Mouse (Mus musculus): ENCODE data around the gene Evi5. TPM values are rescaled to one million over a fixed set of nuclear protein-coding genes. Genes with fewer than 3 reads are reported as not detected.
A peak's percentile ranks its signal among the peaks of the same experiment; 100 is the strongest.

The Evi5 gene
- polyA plus RNA-seq (2012; rRNA removed): 30.1 and 32.7 TPM in 2 replicates

DNA sequence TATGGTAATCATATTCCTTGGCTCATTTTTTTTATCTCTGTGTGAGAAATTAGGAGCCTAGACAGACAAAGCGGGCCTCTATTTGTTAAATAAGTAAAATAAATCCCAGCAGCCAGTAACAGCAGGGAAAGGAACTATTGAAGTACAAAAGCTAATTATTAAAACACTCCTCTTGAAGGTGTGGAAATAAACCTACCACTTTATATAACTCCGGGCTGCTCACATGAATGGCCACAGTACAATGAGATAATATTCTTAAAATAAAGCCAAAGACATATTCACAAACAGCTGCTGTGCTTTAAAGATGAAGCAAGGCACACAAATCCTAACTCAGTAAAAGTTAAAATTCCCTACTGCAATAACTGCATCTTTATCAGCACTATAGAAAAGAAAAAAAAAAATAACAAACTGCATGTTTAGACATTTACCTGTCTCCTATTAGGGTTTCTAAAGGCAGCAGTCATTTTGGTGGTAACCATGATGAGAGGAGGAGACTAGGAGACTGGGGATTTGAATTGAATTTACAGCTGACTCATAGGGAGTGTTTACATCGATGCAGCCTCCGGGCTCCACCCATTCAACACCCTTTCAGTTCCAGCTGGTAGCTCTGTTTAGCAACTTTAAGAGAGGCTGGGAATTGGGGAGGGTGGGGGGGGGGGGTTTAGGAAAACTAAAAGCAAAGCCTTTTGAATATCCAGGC, at the start of gene Evi5:
TSS of gene Evi5 (minus strand) at position 547 of the 700 bp plus-strand sequence.
- TF ChIP-seq CTCF (IDR thresholded peaks at IDR 0.05; ENCODE audit: borderline replicate concordance, extremely low read depth, insufficient read depth, insufficient read length) (no peak), POLR2A (IDR thresholded peaks at IDR 0.05; ENCODE audit: borderline replicate concordance, extremely low read depth, insufficient read depth, insufficient read length, poor library complexity, severe bottlenecking) (no peak)
- no peak for DNase-seq (ENCODE audit: low read depth)

DNA sequence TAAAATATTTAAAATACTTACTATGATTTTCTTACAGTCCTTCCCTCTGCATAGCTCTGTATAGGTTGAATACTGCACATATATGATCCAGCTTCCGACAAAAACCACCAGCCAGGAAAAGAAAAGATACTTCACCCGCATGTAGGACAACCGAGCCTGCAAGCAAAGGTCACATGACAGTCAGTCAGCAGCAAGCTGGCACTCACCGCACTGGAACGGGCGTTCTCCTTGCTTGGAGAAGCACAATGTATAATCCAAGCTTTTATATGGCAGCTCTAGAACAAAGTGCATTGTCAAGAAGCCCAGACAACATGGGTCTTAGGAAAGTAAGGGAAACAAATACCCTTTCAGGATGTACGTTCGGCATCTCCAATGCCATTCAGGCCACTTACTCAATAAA, 49.7 kb upstream of the Evi5 start:
- TF ChIP-seq CTCF (IDR thresholded peaks at IDR 0.05; ENCODE audit: borderline replicate concordance, extremely low read depth, insufficient read depth, insufficient read length): no peak
- TF ChIP-seq POLR2A (IDR thresholded peaks at IDR 0.05; ENCODE audit: borderline replicate concordance, extremely low read depth, insufficient read depth, insufficient read length, poor library complexity, severe bottlenecking): no peak
- DNase-seq (ENCODE audit: low read depth): no peak

DNA sequence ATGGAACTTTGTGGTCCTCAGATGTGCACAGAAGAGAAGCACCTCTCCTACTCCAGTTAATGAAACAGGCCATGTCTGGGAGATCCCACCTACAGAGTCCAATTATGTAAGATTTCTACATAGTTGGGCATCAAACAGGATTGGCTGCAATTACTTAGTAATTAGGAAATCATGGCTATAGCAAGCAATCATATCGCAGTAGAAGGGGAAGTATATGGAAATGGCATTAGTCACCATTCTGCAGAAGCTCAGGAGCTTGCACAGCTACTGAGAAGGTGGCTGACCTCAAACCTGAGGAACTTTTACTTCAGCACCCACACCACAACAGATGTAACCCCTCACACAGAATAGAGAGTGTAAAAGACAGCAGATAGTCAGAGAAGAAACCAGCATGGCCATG, 47.9 kb upstream of the Evi5 start:
- TF ChIP-seq POLR2A (IDR thresholded peaks at IDR 0.05; ENCODE audit: borderline replicate concordance, extremely low read depth, insufficient read depth, insufficient read length, poor library complexity, severe bottlenecking) (no peak), CTCF (IDR thresholded peaks at IDR 0.05; ENCODE audit: borderline replicate concordance, extremely low read depth, insufficient read depth, insufficient read length) (no peak)
- no peak for DNase-seq (ENCODE audit: low read depth)

DNA sequence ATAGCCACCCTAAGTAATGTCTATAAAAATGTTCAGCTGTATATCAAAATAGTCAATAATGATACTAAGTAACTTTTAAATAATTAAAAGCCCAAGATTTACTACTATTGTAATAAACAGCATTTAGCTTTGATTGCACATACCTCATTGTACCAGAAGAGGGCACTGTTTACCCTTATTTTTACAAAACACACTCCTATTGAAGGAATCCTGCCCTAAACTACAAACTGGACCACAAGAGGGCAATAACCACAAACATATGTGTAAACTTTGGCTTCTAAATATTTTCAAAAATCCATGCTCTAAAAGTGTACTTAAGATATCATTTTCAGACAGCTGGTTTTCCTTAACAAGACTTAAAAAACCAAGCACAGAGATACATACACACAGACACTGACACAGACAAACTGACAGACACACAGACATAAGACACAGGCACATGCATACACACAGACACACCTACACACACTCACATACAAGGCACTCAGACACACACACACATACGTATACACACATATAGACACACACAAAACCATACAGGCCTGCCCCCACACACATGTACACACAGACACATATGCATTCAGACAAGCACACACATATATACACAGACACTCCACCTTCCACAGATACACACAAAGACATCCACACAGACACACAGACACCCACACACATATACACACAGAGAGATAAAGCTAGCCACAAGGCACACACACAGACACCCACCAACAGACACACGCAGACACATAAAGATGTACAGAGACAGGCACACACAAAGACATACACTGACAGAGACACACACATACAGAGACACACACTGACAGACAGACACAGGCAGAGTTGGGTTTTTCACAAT, 46.7 kb upstream of the Evi5 start:
- peak; percentile 89 for DNase-seq (ENCODE audit: low read depth)
- TF ChIP-seq POLR2A (IDR thresholded peaks at IDR 0.05; ENCODE audit: borderline replicate concordance, extremely low read depth, insufficient read depth, insufficient read length, poor library complexity, severe bottlenecking) (no peak), CTCF (IDR thresholded peaks at IDR 0.05; ENCODE audit: borderline replicate concordance, extremely low read depth, insufficient read depth, insufficient read length) (0 out of 2 replicates have a peak, but pooled peaks have one; percentile 14)

DNA sequence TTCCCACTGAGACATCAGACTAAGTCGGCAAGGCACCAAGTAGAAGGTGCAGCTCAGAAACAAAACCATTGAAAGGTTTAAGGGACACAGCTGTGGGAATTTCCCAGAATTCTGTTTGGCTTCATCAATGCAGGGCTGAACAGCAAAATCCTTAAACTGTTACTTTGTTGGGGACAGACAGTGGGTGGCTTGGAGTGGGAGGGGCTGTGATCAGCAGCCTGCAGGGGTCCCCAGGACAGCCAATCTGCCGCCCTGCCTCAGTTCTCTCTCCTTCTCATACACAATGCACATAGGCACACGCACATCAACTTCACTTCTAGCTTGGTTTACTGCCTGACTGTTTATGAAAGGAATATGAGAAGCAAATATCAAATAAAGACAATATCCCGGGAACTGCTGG, 40.4 kb upstream of the Evi5 start:
- TF ChIP-seq POLR2A (IDR thresholded peaks at IDR 0.05; ENCODE audit: borderline replicate concordance, extremely low read depth, insufficient read depth, insufficient read length, poor library complexity, severe bottlenecking) (no peak), CTCF (IDR thresholded peaks at IDR 0.05; ENCODE audit: borderline replicate concordance, extremely low read depth, insufficient read depth, insufficient read length) (no peak)

DNA sequence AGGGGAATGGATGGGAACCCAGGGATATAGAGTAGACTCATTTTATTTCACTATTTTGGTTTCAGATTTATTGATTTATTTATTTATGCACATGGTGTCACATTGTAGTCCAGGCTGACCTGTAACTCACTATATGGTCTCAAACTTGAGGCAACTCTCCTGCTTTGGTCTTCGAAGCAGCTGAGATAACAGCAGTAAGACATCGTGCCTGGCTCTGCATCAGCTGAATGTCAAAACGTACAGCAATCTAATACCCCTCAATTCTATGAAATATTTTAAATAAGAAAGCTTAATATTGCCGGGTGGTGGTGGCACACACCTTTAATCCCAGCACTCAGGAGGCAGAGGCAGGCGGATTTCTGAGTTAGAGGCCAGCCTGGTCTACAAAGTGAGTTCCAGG, 36.1 kb upstream of the Evi5 start:
- TF ChIP-seq CTCF (IDR thresholded peaks at IDR 0.05; ENCODE audit: borderline replicate concordance, extremely low read depth, insufficient read depth, insufficient read length) (no peak), POLR2A (IDR thresholded peaks at IDR 0.05; ENCODE audit: borderline replicate concordance, extremely low read depth, insufficient read depth, insufficient read length, poor library complexity, severe bottlenecking) (no peak)

More for the DNA sequence above, 40.4 kb upstream of the Evi5 start:
- DNase-seq (ENCODE audit: low read depth): no peak

DNA sequence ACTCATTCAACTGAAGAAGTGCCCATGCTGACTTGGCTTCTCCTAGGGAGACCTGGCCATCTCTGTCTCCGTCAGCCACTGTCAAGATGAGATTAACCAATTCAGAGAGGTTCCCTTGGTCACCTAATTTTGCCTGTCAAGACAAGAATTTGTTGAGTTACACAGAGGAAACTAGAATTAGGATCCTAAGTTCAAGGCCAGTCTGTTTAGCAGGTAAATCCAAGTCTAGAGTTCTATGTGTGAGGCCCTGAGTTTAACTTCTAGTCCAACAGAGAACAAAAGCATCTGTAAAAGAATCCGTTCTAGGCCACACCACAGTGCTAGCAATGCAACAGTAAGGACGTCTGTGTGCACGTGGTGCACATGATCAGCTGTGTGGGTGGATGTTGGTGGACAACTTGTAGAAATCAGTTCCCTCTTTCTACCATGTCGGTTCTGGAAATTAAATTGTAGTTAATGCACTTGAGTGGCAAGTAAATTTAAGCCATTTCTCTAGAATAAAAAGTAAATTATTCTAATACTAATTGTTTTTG, 35.2 kb upstream of the Evi5 start:
- DNase-seq (ENCODE audit: low read depth): no peak
- TF ChIP-seq CTCF (IDR thresholded peaks at IDR 0.05; ENCODE audit: borderline replicate concordance, extremely low read depth, insufficient read depth, insufficient read length): no peak
- no peak for TF ChIP-seq POLR2A (IDR thresholded peaks at IDR 0.05; ENCODE audit: borderline replicate concordance, extremely low read depth, insufficient read depth, insufficient read length, poor library complexity, severe bottlenecking)

More for the DNA sequence above, 36.1 kb upstream of the Evi5 start:
- DNase-seq (ENCODE audit: low read depth): no peak

DNA sequence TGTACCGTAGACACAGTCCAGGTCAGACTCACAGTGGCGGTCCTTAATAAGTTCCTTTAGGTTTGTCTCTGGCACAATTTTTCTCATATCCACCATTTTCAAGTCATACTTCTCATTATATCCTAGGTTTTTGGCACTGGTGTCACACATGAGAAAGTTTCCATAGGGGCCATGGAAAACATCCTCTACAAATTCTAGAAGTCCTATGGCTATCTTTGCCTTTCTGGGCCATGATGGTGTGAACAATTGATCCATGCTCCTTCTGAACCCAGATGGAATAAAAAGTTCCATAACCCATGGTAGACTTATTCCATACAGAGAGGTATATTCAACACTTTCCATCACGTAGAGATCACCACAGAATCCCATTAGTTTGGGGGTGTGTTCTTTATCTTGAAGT, 34.8 kb upstream of the Evi5 start:
- TF ChIP-seq POLR2A (IDR thresholded peaks at IDR 0.05; ENCODE audit: borderline replicate concordance, extremely low read depth, insufficient read depth, insufficient read length, poor library complexity, severe bottlenecking) (no peak), CTCF (IDR thresholded peaks at IDR 0.05; ENCODE audit: borderline replicate concordance, extremely low read depth, insufficient read depth, insufficient read length) (no peak)
- no peak for DNase-seq (ENCODE audit: low read depth)

DNA sequence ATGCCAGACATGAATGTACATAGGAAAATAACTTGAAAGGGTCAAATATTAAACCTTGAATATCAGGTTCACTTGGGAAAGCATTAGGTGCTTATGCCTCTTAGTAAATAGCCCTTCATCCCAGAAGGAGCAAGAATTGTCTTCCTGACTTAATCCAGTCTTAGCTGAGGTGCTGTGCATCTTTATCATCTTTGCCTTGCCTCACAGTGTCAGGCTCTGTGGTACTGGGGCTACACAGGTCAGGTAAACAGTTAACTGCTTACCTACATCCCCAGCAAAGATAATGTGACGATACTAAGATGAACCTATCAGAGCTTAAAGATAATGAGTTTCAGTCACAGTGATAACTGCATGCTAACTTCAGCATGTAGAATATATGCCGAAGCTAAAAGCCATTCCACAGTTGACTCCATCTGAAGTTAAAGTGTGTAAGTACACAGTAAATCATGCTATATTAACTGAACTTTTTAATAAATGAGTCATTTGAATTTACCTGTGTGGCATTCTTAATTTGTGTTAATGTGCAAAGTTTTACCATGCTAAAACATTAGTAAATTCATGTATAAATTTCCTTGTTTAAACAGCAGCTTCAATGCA, 33.7 kb upstream of the Evi5 start:
- TF ChIP-seq POLR2A (IDR thresholded peaks at IDR 0.05; ENCODE audit: borderline replicate concordance, extremely low read depth, insufficient read depth, insufficient read length, poor library complexity, severe bottlenecking): no peak
- TF ChIP-seq CTCF (IDR thresholded peaks at IDR 0.05; ENCODE audit: borderline replicate concordance, extremely low read depth, insufficient read depth, insufficient read length): no peak
- DNase-seq (ENCODE audit: low read depth): no peak

DNA sequence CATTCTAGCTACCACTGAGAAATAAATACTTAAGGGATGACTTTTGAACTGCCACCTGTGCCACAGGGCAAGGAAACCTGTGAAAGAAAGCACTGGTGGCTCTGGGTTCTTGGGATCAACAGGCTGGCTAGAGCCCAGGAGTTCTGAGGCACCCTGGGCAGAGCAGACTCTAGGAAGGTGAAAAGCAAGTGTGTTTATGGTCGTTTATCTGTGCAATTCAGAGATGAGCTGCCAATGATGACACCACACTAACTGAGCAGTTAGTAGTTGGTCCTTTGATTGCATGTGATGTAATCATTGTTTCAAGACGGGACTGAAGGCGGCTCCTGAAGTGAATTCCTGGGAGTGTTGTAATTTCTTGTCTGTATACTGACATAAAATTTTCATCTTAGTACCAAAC, 29.4 kb upstream of the Evi5 start:
- TF ChIP-seq CTCF (IDR thresholded peaks at IDR 0.05; ENCODE audit: borderline replicate concordance, extremely low read depth, insufficient read depth, insufficient read length): no peak
- no peak for TF ChIP-seq POLR2A (IDR thresholded peaks at IDR 0.05; ENCODE audit: borderline replicate concordance, extremely low read depth, insufficient read depth, insufficient read length, poor library complexity, severe bottlenecking)
- DNase-seq (ENCODE audit: low read depth): no peak

DNA sequence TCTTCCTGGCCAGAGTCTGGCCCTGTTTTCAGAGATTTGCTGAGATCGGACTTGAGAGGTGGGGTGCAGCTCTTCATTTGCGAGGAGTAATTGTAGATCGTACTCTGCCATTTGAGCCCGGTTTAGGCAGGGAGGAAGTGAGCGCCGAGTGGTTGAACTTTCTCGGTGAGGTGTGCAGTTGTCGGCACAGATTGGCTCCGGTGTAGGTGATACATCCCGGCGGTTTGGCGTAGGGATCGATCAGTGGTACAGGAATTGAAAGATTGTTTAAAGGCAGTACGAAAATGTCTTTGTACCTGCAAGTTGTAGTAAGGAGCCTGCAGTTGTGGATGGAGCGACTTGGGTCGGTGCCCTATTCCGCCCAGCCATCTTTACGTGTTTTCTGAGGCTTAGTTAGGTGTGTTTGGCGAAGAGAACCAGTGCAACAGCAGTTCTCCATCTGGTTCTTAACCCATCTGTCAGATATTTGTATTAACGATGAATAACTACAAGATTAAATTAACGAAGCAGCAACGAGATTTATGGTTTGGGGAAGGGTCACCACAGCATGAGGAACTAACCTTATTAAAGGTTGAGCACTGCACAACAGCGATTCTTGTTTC, 26.2 kb upstream of the Evi5 start:
- TF ChIP-seq POLR2A (IDR thresholded peaks at IDR 0.05; ENCODE audit: borderline replicate concordance, extremely low read depth, insufficient read depth, insufficient read length, poor library complexity, severe bottlenecking) (no peak), CTCF (IDR thresholded peaks at IDR 0.05; ENCODE audit: borderline replicate concordance, extremely low read depth, insufficient read depth, insufficient read length) (no peak)
- DNase-seq (ENCODE audit: low read depth): no peak
